Mouse (Mus musculus) kidney, embryonic 15.5 days (tissue): ENCODE measurements at regions not wholly inside any gene's neighbourhood (a gene's known extent, or its start where the extent isn't known, plus 50 kb on each side); places are given as distances from the start of the nearest gene placed in this dataset.

ENCODE experiments used
- ATAC-seq: fragments of 200-750 bp; cut with Nextera tagmentation; replicated peaks from 2 replicates; pipeline ENCODE4 v1.8.0; 2017; ENCODE audit warnings: moderate TSS enrichment; ENCODE audit not compliant: low FRiP score
- H3K27ac ChIP-seq: fragments of 300-500 bp; sonication (generic); 2 replicates; pipeline ENCODE4 v1.5.1; 2015; ENCODE audit warnings: mild to moderate bottlenecking, inconsistent platforms
- H3K27me3 ChIP-seq: fragments of 300-500 bp; sonication (generic); 2 replicates; pipeline ENCODE4 v1.6.1; 2015; ENCODE audit warnings: inconsistent platforms
- H3K36me3 ChIP-seq: fragments of 300-500 bp; sonication (generic); 2 replicates; pipeline ENCODE4 v1.6.1; 2015; ENCODE audit warnings: inconsistent platforms
- H3K4me1 ChIP-seq: fragments of 300-500 bp; sonication (generic); 2 replicates; pipeline ENCODE4 v1.6.1; 2015; ENCODE audit warnings: inconsistent platforms
- H3K4me2 ChIP-seq: fragments of 300-500 bp; sonication (generic); 2 replicates; pipeline ENCODE4 v1.6.1; 2015; ENCODE audit warnings: moderate library complexity, mild to moderate bottlenecking, inconsistent platforms
- H3K4me3 ChIP-seq: fragments of 300-500 bp; sonication (generic); replicated peaks from 2 replicates; pipeline ENCODE4 v1.5.1; 2015; ENCODE audit warnings: mild to moderate bottlenecking, inconsistent platforms
- H3K9ac ChIP-seq: fragments of 300-500 bp; sonication (generic); 2 replicates; pipeline ENCODE4 v1.6.1; 2015; ENCODE audit warnings: mild to moderate bottlenecking, inconsistent platforms
- H3K9me3 ChIP-seq: fragments of 300-500 bp; sonication (generic); replicated peaks from 2 replicates; pipeline ENCODE4 v1.6.1; 2016; ENCODE audit warnings: inconsistent platforms
- WGBS: fragments of 180-500 bp; shearing (Covaris S2); methylation state at CpG from one replicate; pipeline ENCODE4 v1.1.7; 2015; ENCODE audit warnings: mixed read lengths; 5-methylcytosine and 5-hydroxymethylcytosine counted together

DNA sequence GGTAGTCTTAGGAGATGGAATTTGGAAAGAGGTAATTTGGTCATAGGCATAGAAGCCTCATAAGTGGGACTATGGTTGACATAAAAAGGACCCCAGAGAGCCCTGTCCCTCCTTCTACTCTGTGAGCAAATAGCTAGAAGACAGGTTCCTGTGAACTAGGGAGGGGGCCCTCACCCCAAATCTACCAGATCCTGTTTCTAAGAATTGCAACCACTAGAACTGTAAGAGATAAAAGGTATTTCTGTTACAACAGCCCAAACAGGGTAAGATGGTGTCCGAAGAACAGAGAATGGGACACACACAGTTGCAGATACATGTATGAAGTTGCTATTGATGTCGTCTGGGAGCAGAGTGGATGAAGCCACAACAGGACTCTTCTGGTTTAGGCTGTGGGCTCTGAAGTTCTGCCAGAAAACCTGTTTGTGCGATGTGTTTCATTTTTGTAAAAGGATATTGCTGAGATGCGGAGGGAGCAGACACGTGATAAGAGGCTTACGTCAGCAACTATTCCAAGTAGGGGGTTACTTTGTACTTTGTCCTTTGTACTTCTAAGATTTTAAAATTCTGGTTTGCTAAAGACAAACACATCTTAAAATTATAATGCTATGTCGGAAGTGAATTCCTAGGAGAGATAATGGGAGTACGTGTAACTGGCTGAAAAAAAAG is 164.0 kb downstream of the Usp46 start:
- no peak for ATAC-seq
- H3K27me3 ChIP-seq, result no peaks in the 10 kb centered on the region
- H3K9me3 ChIP-seq, result no peaks in the 10 kb centered on the region
- 83% methylated on average over 8 of the region's 8 CpGs for WGBS
- no peaks in the 10 kb centered on the region for H3K36me3 ChIP-seq
- H3K9ac ChIP-seq, result no peak overlapping the region
- peaks cover 16% of the 10 kb centered on the region for H3K4me1 ChIP-seq
- H3K4me2 ChIP-seq, result no peak overlapping the region
- H3K27ac ChIP-seq, result peak overlapping the region; percentile 82
- no peak overlapping the region for H3K4me3 ChIP-seq

DNA sequence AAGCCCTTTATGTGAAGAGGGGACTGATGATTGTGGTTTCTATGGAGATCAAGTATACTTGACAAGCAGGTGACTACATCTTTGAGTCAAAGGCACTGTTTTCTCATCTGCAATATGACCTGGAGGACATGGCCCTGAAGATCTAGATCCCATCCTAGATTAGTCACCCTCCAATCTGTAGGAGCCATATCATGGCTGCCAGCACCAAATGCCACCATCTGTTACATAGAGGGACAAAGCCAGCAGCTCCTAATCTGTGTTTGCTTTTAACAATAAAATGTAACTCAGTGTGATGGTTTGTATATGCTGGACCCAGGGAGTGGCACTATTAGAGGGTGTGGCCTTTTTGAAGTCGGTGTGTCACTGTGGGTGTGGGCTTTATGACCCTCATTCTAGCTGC is 156.1 kb downstream of the Usp46 start:
- ATAC-seq, result no peak
- WGBS, result 48% methylated on average over 1 of the region's 1 CpGs
- 0 out of 2 replicates have a peak, but pooled peaks cover 5% of the 10 kb centered on the region for H3K4me1 ChIP-seq
- no peak overlapping the region for H3K4me2 ChIP-seq
- H3K27ac ChIP-seq, result 0 out of 2 replicates have a peak overlapping the region, but pooled peaks have one; percentile 18
- H3K4me3 ChIP-seq, result no peak overlapping the region
- H3K36me3 ChIP-seq, result no peaks in the 10 kb centered on the region
- H3K27me3 ChIP-seq, result no peaks in the 10 kb centered on the region
- no peak overlapping the region for H3K9ac ChIP-seq
- H3K9me3 ChIP-seq, result no peaks in the 10 kb centered on the region

DNA sequence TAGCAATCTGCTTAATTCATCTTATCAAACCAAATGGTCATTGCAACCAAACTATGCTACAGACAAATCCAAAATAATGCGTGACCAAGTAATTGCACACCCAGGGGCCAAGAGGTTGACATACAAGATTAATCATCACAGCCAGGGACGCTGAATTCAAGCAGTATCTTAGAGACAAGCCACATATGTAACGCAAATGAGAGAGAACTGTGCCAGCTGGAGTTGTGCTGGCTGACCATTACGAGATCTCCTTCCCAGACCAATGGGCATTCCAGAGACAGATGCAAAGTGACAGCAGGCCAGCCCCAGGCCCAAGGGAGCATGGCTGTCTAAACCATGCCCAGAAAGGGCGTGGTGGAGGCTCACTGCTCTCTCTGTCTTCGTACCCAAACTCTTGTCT is 155.1 kb downstream of the Usp46 start:
- no peak overlapping the region for H3K4me2 ChIP-seq
- H3K27ac ChIP-seq, result 0 out of 2 replicates have a peak overlapping the region, but pooled peaks have one; percentile 18
- H3K27me3 ChIP-seq, result no peaks in the 10 kb centered on the region
- no peak overlapping the region for H3K9ac ChIP-seq
- no peak overlapping the region for H3K4me3 ChIP-seq
- no peaks in the 10 kb centered on the region for H3K36me3 ChIP-seq
- 0 out of 2 replicates have a peak, but pooled peaks cover 5% of the 10 kb centered on the region for H3K4me1 ChIP-seq
- H3K9me3 ChIP-seq, result no peaks in the 10 kb centered on the region
- WGBS, result 48% methylated on average over 6 of the region's 6 CpGs
- ATAC-seq, result 0 out of 2 replicates have a peak, but pooled peaks have one; percentile 43

DNA sequence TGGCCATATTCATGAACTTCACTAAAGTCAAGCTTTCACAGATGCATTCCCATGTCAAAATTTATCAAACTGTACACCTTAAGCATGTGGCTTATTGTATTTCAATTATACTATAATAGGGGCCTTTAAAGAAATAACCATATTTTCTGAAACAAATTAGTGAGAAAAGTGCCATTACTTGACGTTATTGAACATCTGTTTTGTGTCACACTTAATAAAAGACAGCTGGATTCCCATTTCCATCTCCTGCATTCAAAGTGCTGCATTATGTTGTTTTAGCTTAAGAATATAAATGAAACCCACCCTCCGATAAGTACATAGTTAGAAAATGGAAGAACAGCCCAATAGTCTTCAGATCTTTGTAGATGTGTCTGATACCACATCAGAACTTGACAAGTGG is 150.2 kb downstream of the Usp46 start:
- 72% methylated on average over 2 of the region's 2 CpGs for WGBS
- no peak overlapping the region for H3K9ac ChIP-seq
- no peak overlapping the region for H3K4me3 ChIP-seq
- no peak for ATAC-seq
- no peaks in the 10 kb centered on the region for H3K9me3 ChIP-seq
- H3K27ac ChIP-seq, result no peak overlapping the region
- H3K27me3 ChIP-seq, result no peaks in the 10 kb centered on the region
- H3K4me1 ChIP-seq, result 0 out of 2 replicates have a peak, but pooled peaks cover 5% of the 10 kb centered on the region
- H3K36me3 ChIP-seq, result no peaks in the 10 kb centered on the region
- no peak overlapping the region for H3K4me2 ChIP-seq

DNA sequence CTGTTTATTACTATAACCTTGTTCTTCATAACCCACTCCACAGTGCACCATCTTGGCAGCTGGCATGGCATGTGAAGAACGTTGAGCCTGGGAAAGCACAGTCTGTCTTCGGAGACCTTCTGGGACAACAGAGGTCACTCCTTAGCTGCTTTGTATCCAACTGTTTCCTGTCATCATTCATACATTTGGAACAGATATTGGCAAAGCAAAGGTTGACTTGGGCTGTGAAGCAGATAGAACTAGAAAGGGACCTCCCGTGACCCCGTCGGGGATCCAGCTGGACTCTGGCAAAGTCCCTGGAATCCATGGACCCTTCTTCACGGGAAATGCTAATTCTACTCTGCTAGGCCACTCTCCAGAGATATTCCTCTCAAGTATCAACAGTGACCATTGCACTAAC is 148.3 kb downstream of the Usp46 start:
- H3K36me3 ChIP-seq, result no peaks in the 10 kb centered on the region
- no peaks in the 10 kb centered on the region for H3K9me3 ChIP-seq
- no peak for ATAC-seq
- no peaks in the 10 kb centered on the region for H3K4me1 ChIP-seq
- H3K27me3 ChIP-seq, result no peaks in the 10 kb centered on the region
- H3K27ac ChIP-seq, result no peak overlapping the region
- H3K4me2 ChIP-seq, result no peak overlapping the region
- WGBS, result 79% methylated on average over 6 of the region's 6 CpGs
- no peak overlapping the region for H3K4me3 ChIP-seq
- no peak overlapping the region for H3K9ac ChIP-seq

DNA sequence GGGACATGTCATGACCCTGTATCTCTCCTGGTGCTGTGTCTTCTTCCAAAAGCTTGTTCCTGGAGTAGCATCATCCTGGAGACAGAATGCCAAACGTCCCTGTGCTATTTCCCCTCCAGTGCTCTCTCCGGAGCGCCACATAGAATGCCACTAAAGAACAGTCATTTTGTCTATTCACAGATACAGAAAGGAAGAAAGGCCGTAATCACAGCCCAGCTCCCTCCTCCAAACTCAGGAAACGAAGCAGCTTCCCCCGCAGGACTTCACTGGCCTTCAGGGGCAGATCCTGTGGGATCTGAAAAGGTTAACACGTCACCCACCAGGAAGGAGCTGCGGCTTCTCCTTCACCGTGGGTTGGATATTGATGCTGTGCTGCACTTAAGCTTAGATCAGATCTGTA is 140.7 kb downstream of the Usp46 start:
- no peaks in the 10 kb centered on the region for H3K27me3 ChIP-seq
- ATAC-seq, result no peak
- no peak overlapping the region for H3K4me3 ChIP-seq
- no peak overlapping the region for H3K9ac ChIP-seq
- no peaks in the 10 kb centered on the region for H3K9me3 ChIP-seq
- H3K4me2 ChIP-seq, result no peak overlapping the region
- H3K27ac ChIP-seq, result no peak overlapping the region
- H3K4me1 ChIP-seq, result 0 out of 2 replicates have a peak, but pooled peaks cover 2% of the 10 kb centered on the region
- no peaks in the 10 kb centered on the region for H3K36me3 ChIP-seq
- WGBS, result 63% methylated on average over 9 of the region's 9 CpGs

DNA sequence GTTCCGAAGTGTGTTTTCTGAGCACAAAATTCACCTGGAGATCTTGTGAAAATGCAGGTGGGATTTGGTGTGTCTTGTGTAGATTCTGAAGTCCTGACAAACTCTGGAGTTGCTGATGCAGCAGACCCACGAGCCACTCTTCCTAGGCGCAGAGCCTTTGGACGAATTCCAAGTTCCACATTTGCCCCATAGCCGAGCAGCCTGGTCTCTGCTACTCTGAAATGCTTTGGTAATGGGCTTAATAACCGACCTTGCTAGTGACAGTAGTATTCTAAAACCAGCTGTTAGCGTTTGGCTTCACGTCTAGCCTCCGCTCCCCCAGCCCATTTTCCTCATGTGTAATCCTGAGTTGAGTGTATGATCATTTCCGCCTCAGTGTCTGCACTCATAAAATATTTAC is 139.5 kb downstream of the Usp46 start:
- no peak overlapping the region for H3K9ac ChIP-seq
- no peaks in the 10 kb centered on the region for H3K36me3 ChIP-seq
- no peak for ATAC-seq
- no peak overlapping the region for H3K4me2 ChIP-seq
- WGBS, result 74% methylated on average over 10 of the region's 10 CpGs
- 0 out of 2 replicates have a peak, but pooled peaks cover 2% of the 10 kb centered on the region for H3K4me1 ChIP-seq
- H3K4me3 ChIP-seq, result no peak overlapping the region
- no peaks in the 10 kb centered on the region for H3K9me3 ChIP-seq
- H3K27me3 ChIP-seq, result no peaks in the 10 kb centered on the region
- no peak overlapping the region for H3K27ac ChIP-seq

DNA sequence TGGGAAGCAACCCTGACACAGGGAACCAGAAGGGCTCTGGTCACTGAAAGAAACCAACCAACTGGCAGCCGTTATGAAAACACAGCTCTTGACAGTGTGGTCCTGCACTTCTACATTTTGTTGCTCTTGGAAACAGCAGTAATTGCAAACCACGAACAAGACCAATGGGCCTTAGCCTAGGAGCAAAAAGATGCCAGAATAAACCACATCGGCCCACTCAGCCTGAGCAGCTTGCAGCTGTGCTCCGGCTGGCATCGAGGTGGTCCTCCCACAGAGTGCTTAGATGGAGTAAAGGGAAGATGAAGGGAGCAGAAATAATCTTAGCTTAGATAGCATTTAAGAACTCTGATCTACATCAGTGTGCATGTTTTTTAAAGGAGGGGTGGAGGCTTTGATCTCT is 138.0 kb downstream of the Usp46 start:
- H3K4me3 ChIP-seq, result no peak overlapping the region
- H3K36me3 ChIP-seq, result no peaks in the 10 kb centered on the region
- H3K9ac ChIP-seq, result no peak overlapping the region
- no peaks in the 10 kb centered on the region for H3K27me3 ChIP-seq
- WGBS, result 64% methylated on average over 5 of the region's 5 CpGs
- ATAC-seq, result no peak
- H3K9me3 ChIP-seq, result no peaks in the 10 kb centered on the region
- H3K27ac ChIP-seq, result no peak overlapping the region
- H3K4me1 ChIP-seq, result 0 out of 2 replicates have a peak, but pooled peaks cover 2% of the 10 kb centered on the region
- no peak overlapping the region for H3K4me2 ChIP-seq

DNA sequence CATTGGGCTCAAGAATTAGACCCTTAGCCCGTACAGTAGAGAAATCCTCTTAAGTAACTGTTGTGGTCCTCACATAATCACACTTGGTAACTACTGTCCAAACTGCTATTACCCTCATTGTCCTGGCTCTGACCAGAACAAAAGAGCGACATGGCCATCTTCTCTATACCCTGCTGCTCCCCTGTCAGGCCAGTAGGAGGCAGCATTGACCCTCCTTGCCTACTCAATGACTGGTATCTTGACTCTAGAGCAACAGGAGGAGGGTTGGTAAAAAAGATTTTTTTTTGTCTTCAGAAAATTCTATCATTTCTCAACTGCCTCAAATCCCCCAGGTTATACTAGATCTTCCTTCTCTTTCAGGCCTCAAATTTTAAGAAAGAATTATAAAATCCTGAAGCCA is 130.4 kb downstream of the Usp46 start:
- no peak for ATAC-seq
- WGBS, result 47% methylated on average over 2 of the region's 2 CpGs
- H3K27me3 ChIP-seq, result no peaks in the 10 kb centered on the region
- no peak overlapping the region for H3K9ac ChIP-seq
- no peak overlapping the region for H3K4me3 ChIP-seq
- no peaks in the 10 kb centered on the region for H3K36me3 ChIP-seq
- H3K27ac ChIP-seq, result no peak overlapping the region
- H3K4me1 ChIP-seq, result no peaks in the 10 kb centered on the region
- no peaks in the 10 kb centered on the region for H3K9me3 ChIP-seq
- H3K4me2 ChIP-seq, result no peak overlapping the region

DNA sequence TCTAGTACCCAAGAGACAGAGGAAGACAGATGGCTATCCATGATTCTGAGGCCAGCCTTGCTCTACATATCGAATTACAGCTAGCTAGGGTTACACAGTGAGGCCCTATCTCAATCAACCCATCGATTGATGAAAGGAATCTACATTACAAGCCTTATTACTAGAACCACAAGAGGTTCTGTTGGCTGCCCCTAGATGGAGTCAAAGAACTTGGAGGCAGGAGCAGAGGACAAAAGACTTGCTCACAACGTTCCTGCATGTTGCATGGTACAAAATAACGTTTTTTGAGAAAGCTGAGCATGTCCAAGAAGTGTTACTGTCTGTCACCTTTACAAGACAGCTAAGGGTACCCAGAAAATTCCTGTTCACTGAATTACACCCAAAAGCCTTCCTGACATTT is 129.8 kb downstream of the Usp46 start:
- no peaks in the 10 kb centered on the region for H3K4me1 ChIP-seq
- H3K9ac ChIP-seq, result no peak overlapping the region
- WGBS, result 31% methylated on average over 4 of the region's 4 CpGs
- no peaks in the 10 kb centered on the region for H3K27me3 ChIP-seq
- no peak overlapping the region for H3K27ac ChIP-seq
- no peaks in the 10 kb centered on the region for H3K9me3 ChIP-seq
- H3K4me3 ChIP-seq, result no peak overlapping the region
- H3K4me2 ChIP-seq, result no peak overlapping the region
- no peak for ATAC-seq
- H3K36me3 ChIP-seq, result no peaks in the 10 kb centered on the region

DNA sequence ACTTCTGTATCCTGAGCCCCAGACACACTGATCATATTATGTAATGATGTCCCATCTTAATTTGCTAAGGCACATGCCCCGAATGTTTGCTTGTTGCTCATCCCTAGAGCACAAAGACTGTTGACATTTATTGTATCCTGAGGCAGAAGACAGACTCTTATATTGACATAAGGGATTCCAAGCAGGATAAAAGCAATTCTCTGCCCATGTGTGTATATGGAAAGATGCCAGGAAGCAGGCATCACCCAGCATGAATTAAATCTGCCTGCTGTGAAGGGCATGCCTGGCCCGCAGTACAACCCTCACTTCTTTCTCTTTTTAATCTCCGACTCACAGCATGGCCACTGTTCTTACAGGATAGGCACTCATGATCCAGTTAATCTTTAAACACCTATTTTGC is 125.3 kb downstream of the Usp46 start:
- H3K9ac ChIP-seq, result no peak overlapping the region
- H3K9me3 ChIP-seq, result no peaks in the 10 kb centered on the region
- H3K4me1 ChIP-seq, result no peaks in the 10 kb centered on the region
- 77% methylated on average over 3 of the region's 3 CpGs for WGBS
- H3K27me3 ChIP-seq, result no peaks in the 10 kb centered on the region
- no peak overlapping the region for H3K4me3 ChIP-seq
- H3K27ac ChIP-seq, result no peak overlapping the region
- H3K36me3 ChIP-seq, result no peaks in the 10 kb centered on the region
- no peak for ATAC-seq
- H3K4me2 ChIP-seq, result no peak overlapping the region

DNA sequence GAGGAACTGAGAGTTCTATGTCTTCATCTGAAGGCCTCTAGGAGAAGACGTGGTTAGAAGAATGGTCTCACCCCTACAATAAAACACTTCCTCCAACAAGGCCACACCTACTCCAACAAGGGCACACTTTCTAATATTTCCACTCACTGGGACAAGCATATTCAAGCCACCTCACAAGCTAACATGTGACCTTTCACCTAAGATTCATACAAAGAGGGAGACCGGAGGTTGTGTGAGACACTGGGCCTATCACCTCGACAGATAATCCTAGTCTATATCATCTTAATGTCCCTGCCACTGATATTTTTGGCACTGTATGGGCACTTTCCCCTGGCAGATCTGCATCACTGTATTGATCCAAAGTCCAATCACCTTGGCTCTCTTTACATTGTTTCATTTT is 122.6 kb downstream of the Usp46 start:
- Histone ChIP-seq H3K4me2 (no peak overlapping the region), H3K36me3 (no peaks in the 10 kb centered on the region), H3K4me3 (no peak overlapping the region), H3K27ac (no peak overlapping the region), H3K27me3 (no peaks in the 10 kb centered on the region), H3K9ac (no peak overlapping the region), H3K9me3 (no peaks in the 10 kb centered on the region), H3K4me1 (peaks cover 2% of the 10 kb centered on the region)
- ATAC-seq, result no peak
- 94% methylated on average over 3 of the region's 3 CpGs for WGBS

DNA sequence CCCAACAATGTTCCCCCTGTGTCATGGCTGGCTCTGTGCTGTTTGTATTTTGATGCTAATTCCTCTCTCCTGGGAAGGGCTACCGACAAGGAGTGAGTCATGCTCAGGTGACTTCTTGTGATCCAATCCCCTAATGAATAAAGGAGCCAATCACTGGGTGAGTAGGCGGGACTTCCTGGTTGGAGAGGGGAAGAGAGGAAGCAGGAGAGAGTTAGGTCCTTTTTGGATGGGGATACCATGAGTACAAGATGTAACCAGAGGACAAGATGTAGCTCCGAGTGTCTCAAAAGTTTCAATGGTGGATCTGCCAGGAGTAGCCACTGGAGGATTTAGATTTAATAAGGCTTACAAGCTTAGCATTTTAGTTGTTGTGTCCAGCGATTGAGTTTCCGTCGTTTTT is 122.1 kb downstream of the Usp46 start:
- Histone ChIP-seq H3K4me1 (peaks cover 7% of the 10 kb centered on the region), H3K27ac (no peak overlapping the region), H3K9ac (no peak overlapping the region), H3K36me3 (no peaks in the 10 kb centered on the region), H3K4me2 (no peak overlapping the region), H3K9me3 (no peaks in the 10 kb centered on the region), H3K27me3 (no peaks in the 10 kb centered on the region), H3K4me3 (no peak overlapping the region)
- WGBS, result 89% methylated on average over 6 of the region's 6 CpGs
- ATAC-seq, result no peak
